Mouse (Mus musculus): Measurements from ENCODE around the gene Spaca7. TPM values are rescaled to one million over a fixed set of nuclear protein-coding genes. Genes with fewer than 3 reads are reported as not detected.
"Not testable (repeated sequence)": the region's sequence is repeated elsewhere in the genome, so short reads cannot be mapped to it uniquely, and the experiment has no call there.

Gene Spaca7
- polyA plus RNA-seq, 1 experiment from 2014 or later: not detected

DNA sequence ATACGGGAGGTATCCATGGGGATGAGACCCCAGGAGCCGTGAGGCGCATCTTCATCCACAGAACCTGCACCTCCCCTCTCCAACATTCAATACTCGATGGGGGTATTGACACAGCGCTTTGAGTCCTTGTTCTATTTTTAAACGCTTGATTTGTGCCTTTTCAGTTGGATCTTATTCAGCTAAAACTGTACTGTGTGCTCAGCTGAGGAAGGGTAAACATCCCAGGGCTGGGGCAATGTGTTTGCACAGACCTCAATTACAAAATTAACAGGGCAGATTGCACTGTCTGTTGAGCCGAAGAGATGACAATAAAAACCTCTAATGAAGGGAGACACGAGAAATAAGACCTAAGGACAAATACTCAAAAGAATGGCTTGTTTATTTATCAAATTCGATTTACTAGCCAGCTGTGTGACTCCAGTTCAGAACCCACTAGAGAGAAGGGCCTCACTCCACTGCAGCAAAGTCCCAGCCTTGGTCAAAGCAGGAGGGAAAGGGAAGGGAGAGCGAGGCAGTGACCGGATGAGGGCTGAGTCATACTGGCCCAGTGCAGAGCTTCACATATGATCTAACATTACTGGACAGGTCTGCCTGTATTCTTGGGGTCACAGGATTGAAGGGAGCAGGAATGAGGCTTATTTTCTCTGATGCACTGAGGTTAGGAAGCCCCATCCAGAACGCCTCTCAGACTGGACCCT lies 37.1 kb downstream of the Spaca7 start:
- Histone ChIP-seq H3K4me1 (replicated peaks) (no peaks in the 10 kb centered on the region), H3K27me3 (0 out of 2 replicates have a peak, but pooled peaks cover 3% of the 10 kb centered on the region), H3K27ac (no peak overlapping the region), H3K9me3 (no peaks in the 10 kb centered on the region), H3K4me3 (replicated peaks) (no peak overlapping the region), H3K9ac (replicated peaks) (no peak overlapping the region), H3K36me3 (peaks cover 13% of the 10 kb centered on the region), H3K4me2 (no peak overlapping the region)
- WGBS: 72% methylated on average over 12 of the region's 12 CpGs
- ATAC-seq (ENCODE audit: insufficient number of reproducible peaks, insufficient read depth, low FRiP score, low TSS enrichment, low read depth): no peak

DNA sequence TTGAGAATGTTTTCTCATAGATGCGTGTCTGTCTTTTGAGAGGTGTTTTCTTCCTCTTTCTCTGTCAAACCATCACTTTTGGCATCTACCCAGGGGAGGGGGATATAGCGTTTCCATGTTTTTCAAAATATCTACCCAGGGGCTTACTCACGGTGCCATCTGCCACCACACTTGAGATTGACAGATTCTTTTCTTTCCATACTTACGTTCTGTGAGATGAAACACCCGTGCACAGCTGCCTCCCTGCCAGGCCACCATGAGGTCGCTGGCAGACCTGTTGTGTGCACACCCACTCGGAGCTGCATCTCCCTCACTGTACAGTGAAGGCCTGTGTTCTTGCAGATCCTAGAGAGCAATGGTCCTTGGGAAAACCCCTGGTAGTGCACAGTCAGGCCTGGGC lies 40.4 kb downstream of the Spaca7 start:
- Histone ChIP-seq H3K4me3 (replicated peaks) (no peak overlapping the region), H3K9me3 (no peaks in the 10 kb centered on the region), H3K4me1 (replicated peaks) (no peaks in the 10 kb centered on the region), H3K27me3 (no peaks in the 10 kb centered on the region), H3K4me2 (no peak overlapping the region), H3K9ac (replicated peaks) (no peak overlapping the region), H3K27ac (no peak overlapping the region), H3K36me3 (peaks cover 40% of the 10 kb centered on the region)
- WGBS: 87% methylated on average over 7 of the region's 7 CpGs
- ATAC-seq (ENCODE audit: insufficient number of reproducible peaks, insufficient read depth, low FRiP score, low TSS enrichment, low read depth): no peak

DNA sequence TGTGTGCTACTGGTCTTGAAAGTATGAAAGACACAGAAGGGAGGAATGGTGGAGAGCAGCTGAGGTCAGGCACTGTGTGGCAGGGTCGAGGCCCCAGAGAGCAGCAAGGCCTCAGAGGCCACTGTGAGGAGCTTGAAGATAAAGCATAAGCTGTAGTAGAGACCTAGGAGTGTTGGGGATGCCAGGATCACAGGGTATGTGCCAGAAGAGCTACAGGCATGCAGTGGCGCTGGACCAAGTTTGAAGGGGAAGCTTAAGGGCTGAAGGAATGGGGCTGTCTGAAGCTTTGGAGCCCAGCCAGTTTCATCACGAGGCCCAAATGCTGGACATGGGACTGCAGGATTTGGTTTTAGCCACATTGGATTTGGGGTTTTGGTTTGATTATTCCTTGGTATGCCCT lies 44.5 kb downstream of the Spaca7 start:
- H3K36me3 ChIP-seq: peaks cover 73% of the 10 kb centered on the region
- H3K4me2 ChIP-seq; H3K27ac ChIP-seq; H3K9ac ChIP-seq (replicated peaks); H3K27me3 ChIP-seq; H3K4me3 ChIP-seq (replicated peaks); H3K9me3 ChIP-seq; H3K4me1 ChIP-seq (replicated peaks); ATAC-seq (ENCODE audit: insufficient number of reproducible peaks, insufficient read depth, low FRiP score, low TSS enrichment, low read depth): not testable (repeated sequence)
- 89% methylated on average over 3 of the region's 3 CpGs for WGBS

DNA sequence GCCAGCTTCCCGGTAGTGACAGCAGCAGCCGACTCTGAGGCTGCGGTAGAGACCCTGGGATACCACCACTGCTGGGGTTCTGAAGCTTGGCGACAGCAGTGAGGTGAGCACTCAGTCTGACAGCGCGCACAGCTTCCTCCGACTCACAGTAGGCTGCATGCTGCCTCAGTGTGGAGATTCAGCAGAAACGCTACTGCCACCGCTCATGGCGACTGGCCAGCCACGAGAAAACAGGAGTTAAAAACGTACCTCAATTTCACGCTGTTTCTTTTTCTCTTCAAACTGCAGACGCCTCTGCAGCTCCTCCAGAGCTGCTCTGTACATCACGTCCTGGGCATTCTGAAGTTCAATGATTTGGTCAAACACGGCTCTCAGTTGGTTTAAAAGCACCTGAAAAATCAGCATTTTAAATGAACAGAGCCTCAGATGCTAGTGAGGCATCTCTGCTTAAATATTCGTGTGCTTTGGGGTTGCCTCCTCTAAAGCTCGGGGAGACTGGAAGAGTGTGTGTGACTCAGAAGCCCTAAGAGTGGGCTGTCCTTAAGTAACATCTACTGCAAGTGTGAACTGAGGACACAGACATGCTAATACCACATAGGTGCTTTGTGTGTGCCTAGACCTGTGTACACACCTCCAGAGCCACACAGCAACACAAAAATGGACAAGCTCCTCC lies 48.9 kb downstream of the Spaca7 start:
- WGBS: 91% methylated on average over 18 of the region's 18 CpGs
- no peak for ATAC-seq (ENCODE audit: insufficient number of reproducible peaks, insufficient read depth, low FRiP score, low TSS enrichment, low read depth)
- no peak overlapping the region for H3K4me2 ChIP-seq

DNA sequence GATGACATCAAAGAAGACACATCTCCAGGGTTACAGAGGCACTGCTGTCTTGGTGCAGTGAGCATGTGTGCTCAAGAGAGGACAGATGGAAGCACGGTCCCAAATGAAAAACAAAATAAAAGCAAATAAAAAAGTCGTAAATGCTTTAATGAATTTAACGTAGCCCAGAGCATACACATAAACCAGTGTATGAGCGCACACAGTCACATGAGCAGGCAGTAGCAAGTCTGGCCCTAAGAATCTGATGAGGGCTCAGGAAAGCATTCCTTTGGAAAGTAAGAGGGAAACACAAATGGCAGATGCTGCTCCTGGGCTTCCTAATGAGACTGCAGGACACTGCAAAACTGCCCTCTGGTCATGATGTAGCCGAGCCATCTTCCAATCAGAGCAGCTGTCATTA lies 53.1 kb downstream of the Spaca7 start:
- H3K27ac ChIP-seq: peak overlapping the region; percentile 62; the same call in 1 of the 2 replicates
- no peak for ATAC-seq (ENCODE audit: insufficient number of reproducible peaks, insufficient read depth, low FRiP score, low TSS enrichment, low read depth)
- H3K9ac ChIP-seq (replicated peaks): no peak overlapping the region
- no peak overlapping the region for H3K4me2 ChIP-seq
- H3K36me3 ChIP-seq: peaks cover 69% of the 10 kb centered on the region
- no peak overlapping the region for H3K4me3 ChIP-seq (replicated peaks)
- H3K4me1 ChIP-seq (replicated peaks): peaks cover 34% of the 10 kb centered on the region
- H3K27me3 ChIP-seq: no peaks in the 10 kb centered on the region
- WGBS: 55% methylated on average over 5 of the region's 5 CpGs
- no peaks in the 10 kb centered on the region for H3K9me3 ChIP-seq

More for the DNA sequence above, 48.9 kb downstream of the Spaca7 start:
- H3K4me1 ChIP-seq (replicated peaks): peaks cover 23% of the 10 kb centered on the region
- H3K4me3 ChIP-seq (replicated peaks): no peak overlapping the region
- no peak overlapping the region for H3K27ac ChIP-seq
- H3K9me3 ChIP-seq: no peaks in the 10 kb centered on the region
- H3K9ac ChIP-seq (replicated peaks): no peak overlapping the region
- H3K27me3 ChIP-seq: no peaks in the 10 kb centered on the region
- H3K36me3 ChIP-seq: peaks cover 71% of the 10 kb centered on the region

DNA sequence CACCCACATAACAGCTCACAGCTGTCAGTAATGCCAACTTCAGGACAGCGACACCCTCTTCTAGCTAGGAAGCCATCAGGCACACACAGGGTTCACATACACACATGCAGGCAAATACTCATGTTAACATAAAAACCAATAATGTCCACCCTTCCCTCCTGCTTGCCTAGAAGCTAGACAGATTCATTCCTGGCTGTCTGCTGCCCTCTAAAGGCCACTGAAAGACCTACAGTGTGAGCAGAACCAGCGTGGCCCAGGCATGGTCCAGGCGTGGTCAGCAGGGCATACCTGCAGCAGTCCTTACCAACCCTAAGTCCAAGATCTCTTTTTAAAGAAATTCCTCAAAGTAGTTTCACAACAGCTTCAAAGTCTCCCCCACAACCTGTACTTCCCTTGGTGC lies 56.2 kb downstream of the Spaca7 start:
- Histone ChIP-seq H3K9me3 (no peaks in the 10 kb centered on the region), H3K27me3 (no peaks in the 10 kb centered on the region), H3K27ac (no peak overlapping the region), H3K36me3 (peaks cover 65% of the 10 kb centered on the region), H3K4me1 (replicated peaks) (peaks cover 34% of the 10 kb centered on the region), H3K4me3 (replicated peaks) (no peak overlapping the region), H3K4me2 (no peak overlapping the region), H3K9ac (replicated peaks) (no peak overlapping the region)
- no peak for ATAC-seq (ENCODE audit: insufficient number of reproducible peaks, insufficient read depth, low FRiP score, low TSS enrichment, low read depth)
- WGBS: 45% methylated on average over 3 of the region's 3 CpGs

DNA sequence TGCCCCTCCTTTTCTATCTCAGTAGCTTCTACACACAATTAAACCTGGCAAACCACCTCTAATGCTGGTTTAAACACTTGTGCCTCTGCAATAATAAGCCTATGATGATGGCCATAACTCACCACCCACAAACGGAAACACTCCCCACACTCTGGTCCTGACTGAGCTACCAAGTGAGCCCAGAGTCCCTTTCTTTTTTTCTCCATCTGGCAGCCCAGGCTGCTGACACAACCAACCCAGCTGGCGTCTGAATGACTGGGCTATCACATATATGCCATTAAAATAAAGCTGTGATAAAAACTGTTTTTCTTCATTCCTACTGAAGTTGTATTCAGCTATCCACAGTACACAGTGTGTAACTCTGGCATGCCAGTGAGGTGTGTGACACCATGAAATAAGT lies 62.5 kb downstream of the Spaca7 start:
- peaks cover 92% of the 10 kb centered on the region for H3K36me3 ChIP-seq
- H3K9ac ChIP-seq (replicated peaks): no peak overlapping the region
- no peak overlapping the region for H3K4me3 ChIP-seq (replicated peaks)
- no peaks in the 10 kb centered on the region for H3K9me3 ChIP-seq
- no peak overlapping the region for H3K4me2 ChIP-seq
- no peaks in the 10 kb centered on the region for H3K27me3 ChIP-seq
- 84% methylated on average over 2 of the region's 2 CpGs for WGBS
- ATAC-seq (ENCODE audit: insufficient number of reproducible peaks, insufficient read depth, low FRiP score, low TSS enrichment, low read depth): no peak
- H3K4me1 ChIP-seq (replicated peaks): no peaks in the 10 kb centered on the region
- no peak overlapping the region for H3K27ac ChIP-seq

DNA sequence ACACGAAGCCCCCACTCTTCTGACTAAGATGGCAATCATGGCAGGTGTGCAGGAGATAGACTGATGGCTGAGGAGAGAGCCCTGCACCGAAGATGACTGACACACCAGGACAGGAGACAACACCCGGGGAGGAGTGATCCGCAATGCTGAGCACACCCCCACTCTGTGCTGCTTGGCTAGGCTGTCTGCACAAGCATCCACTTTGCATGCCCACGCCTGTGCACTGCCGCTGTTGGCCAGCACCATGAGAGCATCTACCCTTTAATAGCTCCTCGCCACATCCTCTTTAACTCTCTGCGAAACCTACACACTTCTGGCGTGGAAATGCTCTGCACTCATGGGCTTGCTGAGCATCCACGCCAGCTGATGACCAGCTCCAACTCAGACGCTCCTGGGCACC lies 65.6 kb downstream of the Spaca7 start:
- Histone ChIP-seq H3K27ac (no peak overlapping the region), H3K9ac (replicated peaks) (no peak overlapping the region), H3K4me3 (replicated peaks) (no peak overlapping the region), H3K36me3 (peaks cover 81% of the 10 kb centered on the region), H3K9me3 (no peaks in the 10 kb centered on the region), H3K27me3 (no peaks in the 10 kb centered on the region), H3K4me2 (no peak overlapping the region), H3K4me1 (replicated peaks) (no peaks in the 10 kb centered on the region)
- no peak for ATAC-seq (ENCODE audit: insufficient number of reproducible peaks, insufficient read depth, low FRiP score, low TSS enrichment, low read depth)
- WGBS: 92% methylated on average over 11 of the region's 11 CpGs

DNA sequence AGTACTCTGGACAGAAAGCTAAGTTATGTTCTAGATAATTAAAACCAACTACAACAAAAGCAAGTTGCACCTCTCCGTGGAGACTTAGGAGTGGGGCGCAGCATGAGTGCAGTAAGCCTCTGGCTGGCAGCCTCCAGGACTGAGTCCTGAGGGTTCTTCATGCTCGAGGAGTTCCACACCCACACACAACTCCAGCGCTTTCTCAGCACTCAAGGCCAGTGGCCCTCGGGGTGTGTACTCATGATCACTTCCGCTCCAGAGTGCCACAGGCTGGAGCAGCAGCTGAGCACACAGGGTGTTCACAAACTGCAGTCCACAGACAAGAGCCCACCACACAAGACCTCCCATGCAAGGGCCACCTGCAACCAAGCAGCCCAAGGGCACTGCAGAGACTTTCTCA lies 68.7 kb downstream of the Spaca7 start:
- Histone ChIP-seq H3K9ac (replicated peaks) (no peak overlapping the region), H3K27me3 (no peaks in the 10 kb centered on the region), H3K9me3 (no peaks in the 10 kb centered on the region), H3K4me3 (replicated peaks) (no peak overlapping the region), H3K4me2 (no peak overlapping the region), H3K4me1 (replicated peaks) (no peaks in the 10 kb centered on the region; the same call in 1 of the 2 replicates), H3K36me3 (peaks cover 81% of the 10 kb centered on the region), H3K27ac (no peak overlapping the region)
- no peak for ATAC-seq (ENCODE audit: insufficient number of reproducible peaks, insufficient read depth, low FRiP score, low TSS enrichment, low read depth)
- 91% methylated on average over 6 of the region's 6 CpGs for WGBS

DNA sequence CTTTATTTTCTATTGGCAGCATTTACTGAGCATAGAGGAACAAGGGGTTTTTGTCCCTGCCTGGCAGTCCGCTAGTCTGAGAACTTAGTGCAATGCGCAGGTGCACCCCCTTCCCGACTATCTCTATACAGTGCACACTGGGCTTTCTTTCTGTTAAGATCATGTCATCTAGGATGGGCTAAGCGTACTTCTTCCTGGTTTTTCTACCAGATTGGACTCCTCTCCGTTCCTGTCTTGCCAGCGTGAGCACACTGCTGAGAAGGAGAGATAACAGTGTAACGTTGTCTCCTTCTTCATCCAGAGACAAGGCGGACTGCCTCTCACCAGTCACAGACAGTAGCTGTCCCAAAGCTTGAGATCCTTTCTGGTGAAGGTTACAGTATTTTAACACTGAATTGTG lies 71.5 kb downstream of the Spaca7 start:
- no peaks in the 10 kb centered on the region; the same call in 1 of the 2 replicates for H3K4me1 ChIP-seq (replicated peaks)
- H3K27ac ChIP-seq: no peak overlapping the region
- no peak overlapping the region for H3K4me2 ChIP-seq
- peaks cover 81% of the 10 kb centered on the region for H3K36me3 ChIP-seq
- H3K9ac ChIP-seq (replicated peaks): no peak overlapping the region
- no peak for ATAC-seq (ENCODE audit: insufficient number of reproducible peaks, insufficient read depth, low FRiP score, low TSS enrichment, low read depth)
- H3K9me3 ChIP-seq: no peaks in the 10 kb centered on the region
- no peaks in the 10 kb centered on the region for H3K27me3 ChIP-seq
- H3K4me3 ChIP-seq (replicated peaks): no peak overlapping the region
- 93% methylated on average over 8 of the region's 8 CpGs for WGBS

DNA sequence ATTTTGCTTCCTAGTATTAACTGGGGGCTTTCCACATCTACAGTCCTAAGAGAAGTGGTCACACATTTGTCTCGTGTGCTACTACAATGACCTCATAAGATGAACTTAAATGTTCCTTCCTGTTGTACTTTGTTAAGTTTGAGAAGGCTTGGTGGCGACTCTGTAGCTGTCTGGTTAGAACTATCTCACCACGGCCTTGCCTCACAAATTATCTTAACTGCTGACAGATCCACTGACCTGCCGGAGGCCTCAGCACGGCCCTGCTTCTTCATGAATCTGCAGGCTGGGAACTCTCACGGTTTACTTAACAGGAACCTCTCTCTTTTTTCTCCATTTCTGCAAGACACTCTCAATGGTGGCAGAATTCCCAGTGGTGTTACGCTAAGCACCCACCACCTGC lies 72.1 kb downstream of the Spaca7 start:
- no peak overlapping the region for H3K4me2 ChIP-seq

More for the DNA sequence above, 72.1 kb downstream of the Spaca7 start:
- no peaks in the 10 kb centered on the region for H3K27me3 ChIP-seq
- no peaks in the 10 kb centered on the region for H3K9me3 ChIP-seq
- no peak for ATAC-seq (ENCODE audit: insufficient number of reproducible peaks, insufficient read depth, low FRiP score, low TSS enrichment, low read depth)
- no peak overlapping the region for H3K4me3 ChIP-seq (replicated peaks)
- peaks cover 80% of the 10 kb centered on the region for H3K36me3 ChIP-seq
- no peak overlapping the region for H3K9ac ChIP-seq (replicated peaks)
- no peak overlapping the region for H3K27ac ChIP-seq
- 76% methylated on average over 7 of the region's 7 CpGs for WGBS
- no peaks in the 10 kb centered on the region; the same call in 1 of the 2 replicates for H3K4me1 ChIP-seq (replicated peaks)

Measured in limb, embryonic 12.5 days (tissue).